Comparison of ENCODE assay signal across 31 mouse cellular contexts in genomic region chr4:141679016-141679415, GRCm38 (mm10). TPM values are rescaled to one million over a fixed set of nuclear protein-coding genes. Genes with fewer than 3 reads are reported as not detected.
DNase-seq lines count a peak whose midpoint lies in the region; ATAC-seq and TF ChIP-seq lines count a peak whose summit lies in the region.
"Had no signal": no experiment of that assay in that cellular context is flagged by ENCODE, and none has a peak within 500 bp of the region (broad histone marks: within the 10 kb centered on the region; RNA-seq: fewer than 3 reads in every experiment).

No protein-coding gene starts in this region.

- TF ChIP-seq CTCF in liver, postnatal 0 days (IDR thresholded peaks at IDR 0.05; ENCODE audit: low read depth) = no peak

- no peaks in the 10 kb centered on the region for H3K27me3 ChIP-seq in liver, embryonic 11.5 days (replicated peaks; ENCODE audit: control insufficient read depth, insufficient read depth, low read length)
- no peaks in the 10 kb centered on the region for H3K27me3 ChIP-seq in liver, embryonic 12.5 days (replicated peaks)
- no peaks in the 10 kb centered on the region for H3K27me3 ChIP-seq in liver, postnatal 0 days (ENCODE audit: insufficient read depth, low read length)
- H3K27me3 ChIP-seq: embryonic facial prominence, embryonic 13.5 days; forebrain, embryonic 13.5 days; hindbrain, embryonic 13.5 days; Patski had no signal

- peaks cover 6% of the 10 kb centered on the region for H3K36me3 ChIP-seq in liver, embryonic 11.5 days (ENCODE audit: control insufficient read depth, insufficient read depth, low read length)
- H3K36me3 ChIP-seq in liver, embryonic 12.5 days = peaks cover 38% of the 10 kb centered on the region
- H3K36me3 ChIP-seq in liver, postnatal 0 days (replicated peaks; ENCODE audit: insufficient read depth, low read length) = peaks cover 18% of the 10 kb centered on the region

- 83% methylated on average over 2 of the region's 2 CpGs for WGBS in liver, embryonic 11.5 days
- 77% methylated on average over 2 of the region's 2 CpGs for WGBS in liver, embryonic 12.5 days (ENCODE audit: insufficient replicate concordance)
- 80% methylated on average over 2 of the region's 2 CpGs for WGBS in liver, postnatal 0 days (ENCODE audit: insufficient replicate concordance)

- no peak overlapping the region for H3K4me3 ChIP-seq in liver, embryonic 11.5 days (ENCODE audit: low read depth, low read length)
- H3K4me3 ChIP-seq in liver, embryonic 12.5 days = no peak overlapping the region
- no peak overlapping the region for H3K4me3 ChIP-seq in liver, postnatal 0 days (ENCODE audit: low read depth, low read length)
- H3K4me3 ChIP-seq: embryonic facial prominence, embryonic 10.5 days; embryonic facial prominence, embryonic 13.5 days; forebrain, embryonic 10.5 days; forebrain, embryonic 13.5 days; hindbrain, embryonic 10.5 days; hindbrain, embryonic 13.5 days had no signal

- ATAC-seq in liver, embryonic 11.5 days (replicated peaks; ENCODE audit: low FRiP score) = 0 out of 2 replicates have a peak, but pooled peaks have one; percentile 7
- no peak for ATAC-seq in liver, embryonic 12.5 days
- peak; percentile 53 for ATAC-seq in liver, postnatal 0 days
- ATAC-seq in megakaryocyte, adult 5-6 weeks (ENCODE audit: poor library complexity, severe bottlenecking) = no peak
- ATAC-seq: activated CD4-positive, CD25-positive, alpha-beta regulatory T cell, adult 4 months; CD4-positive, CD25-positive, alpha-beta regulatory T cell, adult 4 months; forebrain, embryonic 13.5 days; forebrain, embryonic 16.5 days; hindbrain, embryonic 16.5 days; Patski had no signal

- H3K9ac ChIP-seq in liver, embryonic 11.5 days (ENCODE audit: low read depth, low read length) = no peak overlapping the region
- no peak overlapping the region for H3K9ac ChIP-seq in liver, embryonic 12.5 days
- no peak overlapping the region for H3K9ac ChIP-seq in liver, postnatal 0 days (replicated peaks)
- H3K9ac ChIP-seq: embryonic facial prominence, embryonic 13.5 days; forebrain, embryonic 13.5 days; hindbrain, embryonic 13.5 days had no signal

- intact Hi-C loops in gastrocnemius, postnatal 36 days (cut with DNase I) = no loop called here

- no peak for TF ChIP-seq EP300 in liver, postnatal 0 days (IDR thresholded peaks at IDR 0.05; ENCODE audit: low read depth)

- H3K4me1 ChIP-seq in liver, embryonic 11.5 days (replicated peaks; ENCODE audit: control insufficient read depth, insufficient read depth, low read length) = peaks cover 6% of the 10 kb centered on the region; the same call in 1 of the 2 replicates
- H3K4me1 ChIP-seq in liver, embryonic 12.5 days = peaks cover 17% of the 10 kb centered on the region
- H3K4me1 ChIP-seq in liver, postnatal 0 days (ENCODE audit: insufficient read depth) = no peaks in the 10 kb centered on the region
- H3K4me1 ChIP-seq: forebrain, embryonic 13.5 days; hindbrain, embryonic 13.5 days had no signal

- H3K9me3 ChIP-seq in liver, embryonic 11.5 days (ENCODE audit: control insufficient read depth, low read length) = no peaks in the 10 kb centered on the region
- no peaks in the 10 kb centered on the region for H3K9me3 ChIP-seq in liver, embryonic 12.5 days (replicated peaks)
- no peaks in the 10 kb centered on the region for H3K9me3 ChIP-seq in liver, postnatal 0 days (ENCODE audit: low read length)
- H3K9me3 ChIP-seq: embryonic facial prominence, embryonic 10.5 days; embryonic facial prominence, embryonic 13.5 days; forebrain, embryonic 10.5 days; forebrain, embryonic 13.5 days; hindbrain, embryonic 10.5 days; hindbrain, embryonic 13.5 days had no signal

- no peak for DNase-seq in liver, embryonic 11.5 days (ENCODE audit: low spot score)
- DNase-seq in ES-CJ7 (ENCODE audit: low read depth, low spot score) = peak; percentile 92
- peak; percentile 94 for DNase-seq in R1 (ENCODE audit: low read depth, low spot score)
- DNase-seq in liver, postnatal 0 days = peak; percentile 52
- no peak for DNase-seq in gastrocnemius, postnatal 36 days
- no peak for DNase-seq in right cerebral cortex, postnatal 25 days
- DNase-seq: adrenal gland, adult 8-10 months; adrenal gland, postnatal 25 days; cerebellum, adult 11-12 months; cerebellum, adult 8-10 months; cerebellum, postnatal 10 days; cerebellum, postnatal 36 days; embryo, embryonic 11 days; gastrocnemius, postnatal 10 days; heart, adult 11 months; heart, postnatal 36 days had no signal

- H3K4me2 ChIP-seq in liver, embryonic 11.5 days = no peak overlapping the region
- H3K4me2 ChIP-seq in liver, embryonic 12.5 days = no peak overlapping the region
- H3K4me2 ChIP-seq in liver, postnatal 0 days (ENCODE audit: low read depth, low read length) = no peak overlapping the region
- H3K4me2 ChIP-seq: embryonic facial prominence, embryonic 13.5 days; forebrain, embryonic 13.5 days; heart, embryonic 11.5 days; hindbrain, embryonic 13.5 days had no signal

- H3K27ac ChIP-seq in liver, embryonic 11.5 days (ENCODE audit: low read depth, low read length) = no peak overlapping the region
- no peak overlapping the region for H3K27ac ChIP-seq in liver, embryonic 12.5 days
- H3K27ac ChIP-seq in liver, postnatal 0 days (ENCODE audit: low read depth) = no peak overlapping the region
- H3K27ac ChIP-seq: embryonic facial prominence, embryonic 10.5 days; embryonic facial prominence, embryonic 13.5 days; forebrain, embryonic 10.5 days; forebrain, embryonic 13.5 days; hindbrain, embryonic 10.5 days; hindbrain, embryonic 13.5 days had no signal

RNA-seq across cellular contexts. Expression of gene Rsc1a1, which starts 6.4 kb away (rescaled TPM):
- 2.7 TPM in 1 of 2 replicates, not detected in the other for polyA plus RNA-seq in liver, embryonic 11.5 days (2014; fragmentation: Nextera tagmentation; extraction: Ambion mirVana)
- 0.74 TPM in 1 of 2 replicates, not detected in the other for polyA plus RNA-seq in liver, embryonic 12.5 days (2016; fragmentation: Nextera tagmentation; extraction: Ambion mirVana)
- not detected in 2 replicates for polyA plus RNA-seq in liver, postnatal 0 days (2015; fragmentation: Nextera tagmentation; extraction: Ambion mirVana)
- 26.8 and 33.7 TPM in 2 replicates for total RNA-seq in megakaryocyte, adult 5-6 weeks (2015)
- total RNA-seq in megakaryocyte, adult 5-6 weeks (2017) = 9.5 and 16.2 TPM in 2 replicates
- total RNA-seq in gastrocnemius, postnatal 36 days (2021) = 1 to 10 TPM; 5.2 to 9.3 TPM
- total RNA-seq: adrenal gland, postnatal 25 days had no signal
- polyA plus RNA-seq: activated CD4-positive, CD25-positive, alpha-beta regulatory T cell, adult 4 months; CD4-positive, CD25-positive, alpha-beta regulatory T cell, adult 4 months; embryonic facial prominence, embryonic 13.5 days; heart, postnatal 0 days; hindbrain, embryonic 16.5 days had no signal

RNA-seq across cellular contexts. Expression of gene Plekhm2, which starts 14.3 kb away (rescaled TPM):
- polyA plus RNA-seq in liver, embryonic 11.5 days (2014; fragmentation: Nextera tagmentation; extraction: Ambion mirVana) = 2.1 and 3.4 TPM in 2 replicates
- polyA plus RNA-seq in liver, embryonic 12.5 days (2016; fragmentation: Nextera tagmentation; extraction: Ambion mirVana) = 1.9 and 2.4 TPM in 2 replicates
- 1.7 TPM in 2 replicates for polyA plus RNA-seq in liver, postnatal 0 days (2015; fragmentation: Nextera tagmentation; extraction: Ambion mirVana)
- total RNA-seq in megakaryocyte, adult 5-6 weeks (2015) = 11.1 and 14.9 TPM in 2 replicates
- total RNA-seq in megakaryocyte, adult 5-6 weeks (2017) = 10.4 and 11.1 TPM in 2 replicates
- total RNA-seq in gastrocnemius, postnatal 36 days (2021) = 10 to 100 TPM; 23.6 to 30.5 TPM

RNA-seq across cellular contexts. Expression of gene Ddi2, which starts 44.2 kb away (rescaled TPM):
- 29.3 and 31.4 TPM in 2 replicates for polyA plus RNA-seq in liver, embryonic 11.5 days (2014; fragmentation: Nextera tagmentation; extraction: Ambion mirVana)
- 28.0 and 28.6 TPM in 2 replicates for polyA plus RNA-seq in liver, embryonic 12.5 days (2016; fragmentation: Nextera tagmentation; extraction: Ambion mirVana)
- 21.7 and 22.6 TPM in 2 replicates for polyA plus RNA-seq in liver, postnatal 0 days (2015; fragmentation: Nextera tagmentation; extraction: Ambion mirVana)
- 25.2 and 29.1 TPM in 2 replicates for total RNA-seq in megakaryocyte, adult 5-6 weeks (2015)
- total RNA-seq in megakaryocyte, adult 5-6 weeks (2017) = 37.6 and 47.1 TPM in 2 replicates
- 10 to 100 TPM; 38.7 to 50.5 TPM for total RNA-seq in gastrocnemius, postnatal 36 days (2021)

RNA-seq across cellular contexts. Expression of gene Slc25a34, which starts 55.4 kb away (rescaled TPM):
- not detected in 2 replicates for polyA plus RNA-seq in liver, embryonic 11.5 days (2014; fragmentation: Nextera tagmentation; extraction: Ambion mirVana)
- polyA plus RNA-seq in liver, embryonic 12.5 days (2016; fragmentation: Nextera tagmentation; extraction: Ambion mirVana) = not detected in 2 replicates
- polyA plus RNA-seq in liver, postnatal 0 days (2015; fragmentation: Nextera tagmentation; extraction: Ambion mirVana) = 0.40 and 0.76 TPM in 2 replicates
- not detected in 2 replicates for total RNA-seq in megakaryocyte, adult 5-6 weeks (2015)
- not detected in 2 replicates for total RNA-seq in megakaryocyte, adult 5-6 weeks (2017)
- total RNA-seq in gastrocnemius, postnatal 36 days (2021) = 10 to 100 TPM; 10.3 to 26.0 TPM
- polyA plus RNA-seq: activated CD4-positive, CD25-positive, alpha-beta regulatory T cell, adult 4 months; CD4-positive, CD25-positive, alpha-beta regulatory T cell, adult 4 months; embryonic facial prominence, embryonic 13.5 days; forebrain, embryonic 10.5 days; heart, embryonic 11.5 days had no signal

Comparison
In these comparisons a context has a peak if more than half of its experiments do, and no peak if none do; other contexts are left out.
1. ATAC-seq: peak in liver, embryonic 11.5 days (single experiment) and liver, postnatal 0 days (single experiment); none in liver, embryonic 12.5 days (single experiment) and megakaryocyte, adult 5-6 weeks (single experiment).
2. DNase-seq: peak in ES-CJ7 (single experiment), R1 (single experiment) and liver, postnatal 0 days (single experiment); none in liver, embryonic 11.5 days (single experiment), gastrocnemius, postnatal 36 days (0 of 2) and right cerebral cortex, postnatal 25 days (single experiment).